Comparison of ENCODE assay signal across 10 mouse cellular contexts in genomic region chr14:71670435-71670834, GRCm38 (mm10).
A peak's percentile ranks its signal among the peaks of the same experiment; 100 is the strongest.
DNase-seq lines count a peak whose midpoint lies in the region; ATAC-seq lines count a peak whose summit lies in the region.
"Had no signal": no experiment of that assay in that cellular context is flagged by ENCODE, and none has a peak within 500 bp of the region (broad histone marks: within the 10 kb centered on the region; RNA-seq: fewer than 3 reads in every experiment).

No protein-coding gene starts in this region.

- no peaks in the 10 kb centered on the region for H3K27me3 ChIP-seq in midbrain, embryonic 13.5 days
- H3K27me3 ChIP-seq in splenic B cell, adult 2 months (ENCODE audit: control insufficient read depth, insufficient read depth, low read length, poor library complexity, severe bottlenecking), result no peaks in the 10 kb centered on the region
- H3K27me3 ChIP-seq: Patski had no signal

- no peak overlapping the region for H3K9ac ChIP-seq in midbrain, embryonic 13.5 days (replicated peaks)

- H3K4me2 ChIP-seq in midbrain, embryonic 13.5 days (replicated peaks), result no peak overlapping the region

- no peak overlapping the region for H3K4me3 ChIP-seq in midbrain, embryonic 13.5 days (replicated peaks)

- H3K9me3 ChIP-seq in midbrain, embryonic 13.5 days, result no peaks in the 10 kb centered on the region

- peak; percentile 3 for DNase-seq in ovary, adult 18-20 months (ENCODE audit: low spot score)
- DNase-seq in ovary, postnatal 10 days (ENCODE audit: low spot score), result no peak
- DNase-seq in embryo, embryonic 11 days, result peak; percentile 76
- peak; percentile 33 to 67 for DNase-seq in heart, adult 18-20 months
- DNase-seq in kidney, adult 11 months, result peak; percentile 14
- peak; percentile 26 to 48 for DNase-seq in left cerebral cortex, postnatal 25 days (ENCODE audit: low spot score in 2 of 2)
- peak; percentile 21 for DNase-seq in splenic B cell, adult 2 months (ENCODE audit: low read depth, low spot score)

- WGBS in midbrain, embryonic 13.5 days, result 0% methylated on average over 1 of the region's 1 CpGs

- peak; percentile 93 for ATAC-seq in midbrain, embryonic 13.5 days
- ATAC-seq: Patski had no signal

- H3K36me3 ChIP-seq in midbrain, embryonic 13.5 days, result no peaks in the 10 kb centered on the region
- H3K36me3 ChIP-seq in splenic B cell, adult 2 months (ENCODE audit: control insufficient read depth, insufficient read depth, low read length, poor library complexity, severe bottlenecking), result no peaks in the 10 kb centered on the region

- intact Hi-C loops in left cerebral cortex, postnatal 25 days (cut with DNase I), result loop anchor here (1.0 to 5.0 kb wide), 2 partner anchors 776 to 888 kb away; no protein-coding TSS in a partner anchor

- no peak overlapping the region for H3K27ac ChIP-seq in midbrain, embryonic 13.5 days
- H3K27ac ChIP-seq: macrophage had no signal

- H3K4me1 ChIP-seq in midbrain, embryonic 13.5 days (replicated peaks), result peaks cover 8% of the 10 kb centered on the region; the same call in 1 of the 2 replicates
